Mouse (Mus musculus) hindbrain, embryonic 10.5 days (tissue): ENCODE data around the gene Defb22. TPM values are rescaled to one million over a fixed set of nuclear protein-coding genes. Genes with fewer than 3 reads are reported as not detected.

Source experiments
- DNase-seq: peaks from one replicate; pipeline ENCODE4 v3.0.0-alpha.2; 2017; ENCODE audit warnings: low spot score
- H3K27ac ChIP-seq: fragments of 300-500 bp; sonication (generic); 2 replicates; pipeline ENCODE4 v1.5.1; 2016; ENCODE audit warnings: mild to moderate bottlenecking, moderate library complexity
- H3K27me3 ChIP-seq: fragments of 300-500 bp; sonication (generic); 2 replicates; pipeline ENCODE4 v1.6.1; 2016; ENCODE audit warnings: mild to moderate bottlenecking; ENCODE audit not compliant: poor library complexity, insufficient read depth, severe bottlenecking
- H3K36me3 ChIP-seq: fragments of 300-500 bp; sonication (generic); 2 replicates; pipeline ENCODE4 v1.6.1; 2016; ENCODE audit warnings: mild to moderate bottlenecking, moderate library complexity
- H3K4me1 ChIP-seq: fragments of 300-500 bp; sonication (generic); replicated peaks from 2 replicates; pipeline ENCODE4 v1.6.1; 2016; ENCODE audit warnings: mild to moderate bottlenecking
- H3K4me3 ChIP-seq: fragments of 300-500 bp; sonication (generic); 2 replicates; pipeline ENCODE4 v1.5.1; 2016; ENCODE audit warnings: mild to moderate bottlenecking, moderate library complexity
- H3K9me3 ChIP-seq: fragments of 300-500 bp; sonication (generic); 2 replicates; pipeline ENCODE4 v1.6.1; 2016; ENCODE audit warnings: mild to moderate bottlenecking, moderate library complexity
- WGBS: fragments of 180-500 bp; shearing (Covaris S2); methylation state at CpG from one replicate; pipeline ENCODE4 v1.1.7; 2016; 5-methylcytosine and 5-hydroxymethylcytosine counted together
- polyA plus RNA-seq: library from polyadenylated mRNA; unstranded; fragments of >200 nt; fragmentation: Nextera tagmentation; extraction: Ambion mirVana; gene quantifications from 2 replicates; pipeline ENCODE4 v1.2.1, GENCODE M21; 2016

Gene Defb22
- polyA plus RNA-seq, 1 experiment from 2014 or later, result not detected

DNA sequence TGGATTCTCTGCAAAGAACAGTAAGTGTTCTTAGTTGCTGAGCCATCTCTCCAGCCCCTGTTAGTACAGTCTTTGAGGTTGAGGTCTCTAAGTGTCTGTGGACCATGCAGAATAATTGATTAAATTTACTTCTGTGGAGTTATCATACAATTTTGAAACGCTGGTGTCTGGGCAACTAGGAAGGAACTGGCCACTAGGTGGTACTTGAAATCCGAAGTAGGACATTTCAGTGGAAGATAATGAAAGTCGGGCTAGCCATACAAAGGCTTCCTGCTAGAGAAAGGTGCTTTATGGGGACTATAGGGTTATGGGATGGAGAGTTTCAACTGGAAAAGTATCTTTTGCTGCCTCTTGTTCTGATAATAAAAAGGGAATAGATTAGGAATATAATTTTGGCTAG lies 17.5 kb downstream of the Defb22 start:
- WGBS, result 36% methylated on average over 3 of the region's 3 CpGs
- H3K36me3 ChIP-seq, result no peaks in the 10 kb centered on the region
- no peak overlapping the region for H3K4me3 ChIP-seq
- no peak overlapping the region for H3K27ac ChIP-seq
- no peaks in the 10 kb centered on the region for H3K4me1 ChIP-seq
- no peaks in the 10 kb centered on the region for H3K27me3 ChIP-seq
- no peaks in the 10 kb centered on the region for H3K9me3 ChIP-seq
- DNase-seq, result no peak

DNA sequence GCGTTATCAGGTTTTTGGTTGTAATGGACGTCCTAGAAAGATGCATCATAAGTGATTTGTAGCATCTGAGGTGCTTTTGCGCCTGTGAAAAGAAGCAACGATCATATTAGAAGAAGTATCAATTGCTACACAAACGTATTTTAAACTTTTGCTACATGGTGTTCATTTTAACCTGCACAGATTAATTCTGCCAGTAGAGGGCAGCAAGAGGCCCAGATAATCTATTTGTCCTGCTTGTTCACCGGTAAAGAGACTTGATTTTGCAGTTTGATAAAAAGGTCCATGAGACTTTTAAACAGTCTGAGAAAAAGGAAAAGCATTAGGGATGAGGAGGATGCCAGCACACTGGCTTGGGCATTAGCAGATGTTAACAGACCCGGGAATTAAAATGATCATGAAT lies 19.0 kb downstream of the Defb22 start:
- 38% methylated on average over 7 of the region's 7 CpGs for WGBS
- Histone ChIP-seq H3K4me3 (no peak overlapping the region), H3K27me3 (no peaks in the 10 kb centered on the region; the same call in 1 of the 2 replicates), H3K9me3 (no peaks in the 10 kb centered on the region), H3K36me3 (no peaks in the 10 kb centered on the region), H3K4me1 (no peaks in the 10 kb centered on the region), H3K27ac (no peak overlapping the region)
- DNase-seq, result peak; percentile 15

- WGBS, result 87% methylated on average over 3 of the region's 3 CpGs
These were observed 25.3 kb downstream of the Defb22 start, which contains the start of gene Defb23 for GRCm38 (mm10) chr2:152464570-152465150. Gene Defb23, minus strand, starts transcription at chr2:152464620.

GRCm38 (mm10) chr2:152459241-152459640 lies 30.7 kb downstream of the Defb22 start:
- no peak for DNase-seq
- 0 out of 2 replicates have a peak, but pooled peaks cover 9% of the 10 kb centered on the region for H3K27me3 ChIP-seq
- no peak overlapping the region for H3K27ac ChIP-seq
- WGBS, result 74% methylated on average over 13 of the region's 13 CpGs
- H3K36me3 ChIP-seq, result no peaks in the 10 kb centered on the region
- no peaks in the 10 kb centered on the region for H3K4me1 ChIP-seq
- no peak overlapping the region for H3K4me3 ChIP-seq
- H3K9me3 ChIP-seq, result no peaks in the 10 kb centered on the region

More at GRCm38 (mm10) chr2:152464570-152465150, 25.3 kb downstream of the Defb22 start, which contains the start of gene Defb23:
- Histone ChIP-seq H3K27ac (no peak within 1 kb of the TSS), H3K4me1 (no peaks in the 10 kb centered on the region), H3K9me3 (no peaks in the 10 kb centered on the region), H3K36me3 (no peaks in the 10 kb centered on the region), H3K4me3 (no peak within 1 kb of the TSS), H3K27me3 (no peaks in the 10 kb centered on the region; the same call in 1 of the 2 replicates)
- no peak for DNase-seq

- Histone ChIP-seq H3K4me3 (no peak overlapping the region), H3K27me3 (0 out of 2 replicates have a peak, but pooled peaks cover 5% of the 10 kb centered on the region), H3K36me3 (no peaks in the 10 kb centered on the region), H3K9me3 (no peaks in the 10 kb centered on the region), H3K27ac (no peak overlapping the region), H3K4me1 (peaks cover 7% of the 10 kb centered on the region)
- WGBS, result 74% methylated on average over 4 of the region's 4 CpGs
- DNase-seq, result no peak
These were observed 37.7 kb downstream of the Defb22 start for GRCm38 (mm10) chr2:152452101-152452781.

- H3K27me3 ChIP-seq, result 0 out of 2 replicates have a peak, but pooled peaks cover 3% of the 10 kb centered on the region
- H3K4me1 ChIP-seq, result peaks cover 11% of the 10 kb centered on the region
- no peaks in the 10 kb centered on the region for H3K9me3 ChIP-seq
- no peak overlapping the region for H3K4me3 ChIP-seq
- WGBS, result 5% methylated on average over 5 of the region's 5 CpGs
- H3K36me3 ChIP-seq, result no peaks in the 10 kb centered on the region
- H3K27ac ChIP-seq, result no peak overlapping the region
- DNase-seq, result peak; percentile 69
These were observed 39.7 kb downstream of the Defb22 start for GRCm38 (mm10) chr2:152450241-152450640.

GRCm38 (mm10) chr2:152447461-152447860 lies 42.5 kb downstream of the Defb22 start:
- no peak overlapping the region for H3K27ac ChIP-seq
- DNase-seq, result no peak
- no peak overlapping the region for H3K4me3 ChIP-seq
- WGBS, result 59% methylated on average over 5 of the region's 5 CpGs
- H3K27me3 ChIP-seq, result no peaks in the 10 kb centered on the region; the same call in 1 of the 2 replicates
- no peaks in the 10 kb centered on the region for H3K36me3 ChIP-seq
- H3K4me1 ChIP-seq, result peaks cover 14% of the 10 kb centered on the region
- no peaks in the 10 kb centered on the region for H3K9me3 ChIP-seq

GRCm38 (mm10) chr2:152446642-152447041 lies 43.3 kb downstream of the Defb22 start:
- WGBS, result 69% methylated on average over 2 of the region's 2 CpGs
- H3K27ac ChIP-seq, result no peak overlapping the region

DNA sequence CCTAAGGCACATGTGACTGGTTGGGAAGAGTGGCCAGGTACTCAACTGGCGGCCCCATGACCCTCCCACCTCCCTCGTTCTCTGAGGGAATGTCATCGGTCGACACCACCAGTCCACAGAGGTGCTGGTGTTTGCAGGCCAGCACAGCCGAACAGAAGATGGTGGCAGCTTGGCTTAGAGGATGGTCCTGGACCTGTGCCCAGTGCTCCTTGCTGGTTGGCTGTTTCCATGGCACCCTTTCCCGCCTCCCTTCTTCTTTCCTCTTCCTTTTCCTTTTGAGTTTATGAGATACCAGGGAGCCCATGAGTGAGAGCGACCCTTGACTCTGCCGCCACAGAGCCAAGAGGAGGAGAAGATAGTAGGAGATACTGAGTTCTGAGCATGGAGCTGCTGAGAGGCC lies 46.7 kb downstream of the Defb22 start:
- WGBS, result 83% methylated on average over 8 of the region's 8 CpGs
- Histone ChIP-seq H3K27ac (no peak overlapping the region), H3K36me3 (no peaks in the 10 kb centered on the region), H3K9me3 (no peaks in the 10 kb centered on the region), H3K4me3 (no peak overlapping the region), H3K27me3 (peaks cover 7% of the 10 kb centered on the region; the same call in 1 of the 2 replicates), H3K4me1 (peaks cover 14% of the 10 kb centered on the region)
- DNase-seq, result no peak

More at GRCm38 (mm10) chr2:152446642-152447041, 43.3 kb downstream of the Defb22 start:
- H3K4me1 ChIP-seq, result peaks cover 14% of the 10 kb centered on the region
- DNase-seq, result no peak
- H3K27me3 ChIP-seq, result no peaks in the 10 kb centered on the region; the same call in 1 of the 2 replicates
- H3K9me3 ChIP-seq, result no peaks in the 10 kb centered on the region
- H3K4me3 ChIP-seq, result no peak overlapping the region
- no peaks in the 10 kb centered on the region for H3K36me3 ChIP-seq

DNA sequence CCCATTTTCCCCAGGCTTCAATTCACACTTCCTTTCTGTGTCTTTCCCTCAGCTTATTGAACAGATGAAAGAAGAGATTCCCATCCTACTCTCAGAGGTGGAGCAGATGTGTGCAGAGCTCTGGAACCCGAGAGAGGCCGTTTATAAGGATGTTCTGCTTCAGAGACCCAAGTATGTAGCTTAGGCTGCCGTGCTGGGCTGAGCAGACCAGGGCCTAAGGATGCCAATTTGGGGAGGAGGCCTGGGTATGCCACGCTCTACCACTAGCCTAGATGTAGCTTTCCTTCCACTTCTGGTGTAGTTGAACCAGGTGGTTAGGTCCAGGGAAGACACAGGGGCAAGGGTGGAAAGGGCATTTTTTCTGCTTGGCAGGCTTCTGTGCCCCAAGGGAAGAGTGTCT lies 47.6 kb downstream of the Defb22 start:
- no peak for DNase-seq
- 76% methylated on average over 4 of the region's 4 CpGs for WGBS
- no peaks in the 10 kb centered on the region for H3K36me3 ChIP-seq
- H3K27me3 ChIP-seq, result peaks cover 7% of the 10 kb centered on the region; the same call in 1 of the 2 replicates
- H3K4me1 ChIP-seq, result peaks cover 10% of the 10 kb centered on the region
- no peak overlapping the region for H3K27ac ChIP-seq
- H3K9me3 ChIP-seq, result no peaks in the 10 kb centered on the region
- H3K4me3 ChIP-seq, result no peak overlapping the region

- peaks cover 24% of the 10 kb centered on the region for H3K27me3 ChIP-seq
- WGBS, result 87% methylated on average over 2 of the region's 2 CpGs
- no peak for DNase-seq
- H3K4me1 ChIP-seq, result peaks cover 16% of the 10 kb centered on the region
- H3K4me3 ChIP-seq, result no peak overlapping the region
- H3K36me3 ChIP-seq, result no peaks in the 10 kb centered on the region
- H3K9me3 ChIP-seq, result no peaks in the 10 kb centered on the region
- no peak overlapping the region for H3K27ac ChIP-seq
These were observed 50.1 kb downstream of the Defb22 start for GRCm38 (mm10) chr2:152439833-152440232.

DNA sequence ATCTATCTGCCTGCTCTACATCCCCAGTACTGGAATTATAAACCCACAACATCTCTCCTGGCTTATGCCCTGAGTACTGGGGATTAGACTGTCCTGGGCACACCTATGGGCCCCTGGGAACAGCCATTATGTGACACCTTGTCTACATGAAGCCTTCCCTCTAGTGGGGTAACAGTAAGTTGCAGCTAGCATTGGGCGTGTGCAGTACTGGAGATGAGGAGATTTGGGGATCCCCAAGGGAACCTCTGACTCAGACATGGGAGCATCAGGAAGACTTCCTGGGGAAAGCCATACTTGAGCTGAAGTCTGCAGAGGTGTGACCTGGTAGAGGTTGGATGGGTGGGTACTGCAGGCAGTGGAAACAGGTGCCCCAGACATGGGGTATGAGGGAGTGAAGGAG lies 51.0 kb downstream of the Defb22 start:
- Histone ChIP-seq H3K27me3 (peaks cover 24% of the 10 kb centered on the region), H3K4me3 (no peak overlapping the region), H3K4me1 (peaks cover 16% of the 10 kb centered on the region), H3K9me3 (no peaks in the 10 kb centered on the region), H3K36me3 (no peaks in the 10 kb centered on the region), H3K27ac (no peak overlapping the region)
- 51% methylated on average over 1 of the region's 1 CpGs for WGBS
- no peak for DNase-seq
